Mouse (Mus musculus) neural tube, embryonic 13.5 days (tissue): ENCODE data around the gene Fkbp14. TPM values are rescaled to one million over a fixed set of nuclear protein-coding genes. Genes with fewer than 3 reads are reported as not detected.

ENCODE experiments used
- ATAC-seq: fragments of 200-750 bp; cut with Nextera tagmentation; 2 replicates; pipeline ENCODE4 v1.8.0; 2017; ENCODE audit warnings: low read depth, mild to moderate bottlenecking, moderate TSS enrichment, moderate library complexity
- H3K27ac ChIP-seq: fragments of 300-500 bp; sonication (generic); replicated peaks from 2 replicates; pipeline ENCODE4 v1.5.1; 2015; ENCODE audit warnings: moderate library complexity, mild to moderate bottlenecking, inconsistent platforms
- H3K27me3 ChIP-seq: fragments of 300-500 bp; sonication (generic); 2 replicates; pipeline ENCODE4 v1.6.1; 2015; ENCODE audit warnings: mild to moderate bottlenecking, inconsistent platforms
- H3K36me3 ChIP-seq: fragments of 300-500 bp; sonication (generic); 2 replicates; pipeline ENCODE4 v1.6.1; 2015; ENCODE audit warnings: mild to moderate bottlenecking, inconsistent platforms
- H3K4me1 ChIP-seq: fragments of 300-500 bp; sonication (generic); replicated peaks from 2 replicates; pipeline ENCODE4 v1.6.1; 2015; ENCODE audit warnings: inconsistent platforms
- H3K4me2 ChIP-seq: fragments of 300-500 bp; sonication (generic); 2 replicates; pipeline ENCODE4 v1.6.1; 2015; ENCODE audit warnings: inconsistent platforms, mild to moderate bottlenecking, moderate library complexity
- H3K4me3 ChIP-seq: fragments of 300-500 bp; sonication (generic); 2 replicates; pipeline ENCODE4 v1.5.1; 2015; ENCODE audit warnings: mild to moderate bottlenecking, inconsistent platforms
- H3K9ac ChIP-seq: fragments of 300-500 bp; sonication (generic); 2 replicates; pipeline ENCODE4 v1.6.1; 2015; ENCODE audit warnings: moderate library complexity, mild to moderate bottlenecking, inconsistent platforms
- H3K9me3 ChIP-seq: fragments of 300-500 bp; sonication (generic); 2 replicates; pipeline ENCODE4 v1.6.1; 2016; ENCODE audit warnings: inconsistent platforms
- WGBS: fragments of 180-500 bp; shearing (Covaris S2); methylation state at CpG from one replicate; pipeline ENCODE4 v1.1.7; 2015; 5-methylcytosine and 5-hydroxymethylcytosine counted together
- polyA plus RNA-seq: library from polyadenylated mRNA; unstranded; fragments of >200 nt; fragmentation: Nextera tagmentation; extraction: Ambion mirVana; gene quantifications from 2 replicates; pipeline ENCODE4 v1.2.1, GENCODE M21; 2015

The Fkbp14 gene
- polyA plus RNA-seq, 1 experiment from 2014 or later: 19.3 TPM

GRCm38 (mm10) chr6:54539396-54539795 lies 57.7 kb downstream of the Fkbp14 start:
- H3K4me1 ChIP-seq: peaks cover 41% of the 10 kb centered on the region
- no peak overlapping the region for H3K4me2 ChIP-seq
- H3K27me3 ChIP-seq: no peaks in the 10 kb centered on the region
- H3K9me3 ChIP-seq: no peaks in the 10 kb centered on the region
- ATAC-seq: no peak
- peak overlapping the region; percentile 42 for H3K27ac ChIP-seq
- H3K36me3 ChIP-seq: peaks cover 11% of the 10 kb centered on the region
- H3K9ac ChIP-seq: no peak overlapping the region
- 76% methylated on average over 7 of the region's 7 CpGs for WGBS
- no peak overlapping the region for H3K4me3 ChIP-seq

GRCm38 (mm10) chr6:54538773-54539173 lies 58.3 kb downstream of the Fkbp14 start:
- Histone ChIP-seq H3K9ac (0 out of 2 replicates have a peak overlapping the region, but pooled peaks have one; percentile 9), H3K27me3 (no peaks in the 10 kb centered on the region), H3K4me3 (no peak overlapping the region), H3K4me2 (no peak overlapping the region), H3K4me1 (peaks cover 41% of the 10 kb centered on the region), H3K36me3 (peaks cover 8% of the 10 kb centered on the region), H3K27ac (peak overlapping the region; percentile 42), H3K9me3 (no peaks in the 10 kb centered on the region)
- WGBS: 10% methylated on average over 3 of the region's 3 CpGs
- no peak for ATAC-seq

- Histone ChIP-seq H3K27ac (no peak overlapping the region), H3K9me3 (no peaks in the 10 kb centered on the region), H3K9ac (no peak overlapping the region), H3K4me2 (no peak overlapping the region), H3K27me3 (no peaks in the 10 kb centered on the region), H3K4me1 (peaks cover 38% of the 10 kb centered on the region), H3K36me3 (no peaks in the 10 kb centered on the region), H3K4me3 (no peak overlapping the region)
- 84% methylated on average over 7 of the region's 7 CpGs for WGBS
- ATAC-seq: no peak
These were observed 60.1 kb downstream of the Fkbp14 start for GRCm38 (mm10) chr6:54537053-54537452.

- no peak overlapping the region for H3K27ac ChIP-seq
- H3K9me3 ChIP-seq: no peaks in the 10 kb centered on the region
- H3K4me2 ChIP-seq: no peak overlapping the region
- 89% methylated on average over 4 of the region's 4 CpGs for WGBS
- peaks cover 39% of the 10 kb centered on the region for H3K4me1 ChIP-seq
- no peak for ATAC-seq
- H3K9ac ChIP-seq: no peak overlapping the region
- no peaks in the 10 kb centered on the region for H3K27me3 ChIP-seq
- H3K36me3 ChIP-seq: 0 out of 2 replicates have a peak, but pooled peaks cover 3% of the 10 kb centered on the region
- no peak overlapping the region for H3K4me3 ChIP-seq
These were observed 61.6 kb downstream of the Fkbp14 start for GRCm38 (mm10) chr6:54535485-54535884.

- 60% methylated on average over 8 of the region's 8 CpGs for WGBS
- H3K27ac ChIP-seq: 0 out of 2 replicates have a peak overlapping the region, but pooled peaks have one; percentile 61
- no peaks in the 10 kb centered on the region for H3K9me3 ChIP-seq
- no peak overlapping the region for H3K9ac ChIP-seq
- H3K4me3 ChIP-seq: no peak overlapping the region
- no peak overlapping the region for H3K4me2 ChIP-seq
- no peaks in the 10 kb centered on the region for H3K27me3 ChIP-seq
- peak; percentile 50 for ATAC-seq
- peaks cover 9% of the 10 kb centered on the region for H3K4me1 ChIP-seq
- H3K36me3 ChIP-seq: peaks cover 14% of the 10 kb centered on the region
These were observed 66.0 kb downstream of the Fkbp14 start for GRCm38 (mm10) chr6:54531048-54531481.

GRCm38 (mm10) chr6:54530182-54530581 lies 66.9 kb downstream of the Fkbp14 start:
- Histone ChIP-seq H3K4me3 (no peak overlapping the region), H3K36me3 (peaks cover 18% of the 10 kb centered on the region), H3K27ac (no peak overlapping the region), H3K27me3 (no peaks in the 10 kb centered on the region), H3K4me1 (peaks cover 9% of the 10 kb centered on the region), H3K4me2 (no peak overlapping the region), H3K9ac (no peak overlapping the region), H3K9me3 (no peaks in the 10 kb centered on the region)
- no peak for ATAC-seq
- WGBS: 87% methylated on average over 2 of the region's 2 CpGs

- ATAC-seq: no peak
- H3K9ac ChIP-seq: no peak overlapping the region
- no peak overlapping the region for H3K4me3 ChIP-seq
- peaks cover 9% of the 10 kb centered on the region for H3K4me1 ChIP-seq
- no peak overlapping the region for H3K27ac ChIP-seq
- H3K27me3 ChIP-seq: no peaks in the 10 kb centered on the region
- no peak overlapping the region for H3K4me2 ChIP-seq
- H3K9me3 ChIP-seq: no peaks in the 10 kb centered on the region
- H3K36me3 ChIP-seq: peaks cover 34% of the 10 kb centered on the region
- 89% methylated on average over 8 of the region's 8 CpGs for WGBS
These were observed 68.4 kb downstream of the Fkbp14 start for GRCm38 (mm10) chr6:54528666-54529065.

Other genes with a start within 250 kb of the Fkbp14 start
- gene Wipf3, start 167.7 kb downstream of the Fkbp14 start, polyA plus RNA-seq: 2.3 and 3.1 TPM in 2 replicates
- 95.5 and 102 TPM in 2 replicates for gene Scrn1, start 30.8 kb downstream of the Fkbp14 start, polyA plus RNA-seq
- gene Plekha8, start 2.2 kb downstream of the Fkbp14 start, polyA plus RNA-seq: 9.6 and 10.2 TPM in 2 replicates
- gene Mturn, start 84.3 kb upstream of the Fkbp14 start, polyA plus RNA-seq: 60.5 and 63.4 TPM in 2 replicates
- gene Znrf2, start 219.6 kb upstream of the Fkbp14 start, polyA plus RNA-seq: 3.8 and 5.1 TPM in 2 replicates